Mouse (Mus musculus): ENCODE data around the gene Phf3.
A peak's percentile ranks its signal among the peaks of the same experiment; 100 is the strongest.
"Not testable (repeated sequence)": the region's sequence is repeated elsewhere in the genome, so short reads cannot be mapped to it uniquely, and the experiment has no call there.

The Phf3 gene

DNA sequence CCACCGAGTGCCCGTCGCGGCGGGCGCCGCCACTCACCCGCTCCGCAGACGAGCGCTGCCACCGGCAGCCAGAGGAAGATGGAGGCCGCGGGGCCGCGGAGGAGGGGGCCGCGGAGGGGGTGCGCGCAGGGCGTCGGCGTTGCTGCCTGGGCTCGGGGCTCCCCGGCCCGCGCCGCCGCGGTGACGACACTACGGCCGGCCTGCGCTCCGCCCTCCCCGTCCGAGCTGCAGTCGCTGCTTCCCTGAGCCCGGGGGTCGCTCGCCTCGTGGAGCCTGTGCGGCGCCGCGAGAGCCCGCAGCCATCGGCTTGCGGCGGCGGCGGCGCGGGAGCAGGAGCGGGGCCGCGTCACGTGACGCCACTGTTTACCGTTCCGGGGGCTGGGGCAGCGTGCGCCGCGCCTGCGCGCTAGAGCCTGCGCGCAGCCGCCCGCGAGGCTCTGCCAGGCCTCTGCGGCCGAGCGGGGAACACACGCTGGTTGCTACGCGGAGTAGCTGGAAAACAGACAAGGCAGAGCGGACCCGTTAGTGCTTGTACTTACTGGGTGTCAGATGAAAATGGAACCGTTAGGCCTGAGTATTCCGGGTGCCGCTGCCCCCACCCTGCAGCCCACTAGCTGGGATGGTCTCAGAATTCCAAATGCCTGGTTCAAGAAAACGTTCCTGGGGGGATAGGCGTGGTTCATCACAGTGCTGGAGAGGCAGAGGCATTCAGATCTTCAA is at the start of gene Phf3:
Phf3 (minus strand) TSS at position 381 of the 720 bp plus-strand sequence.
- DNase-seq (ENCODE audit: low read depth): peak; percentile 93

DNA sequence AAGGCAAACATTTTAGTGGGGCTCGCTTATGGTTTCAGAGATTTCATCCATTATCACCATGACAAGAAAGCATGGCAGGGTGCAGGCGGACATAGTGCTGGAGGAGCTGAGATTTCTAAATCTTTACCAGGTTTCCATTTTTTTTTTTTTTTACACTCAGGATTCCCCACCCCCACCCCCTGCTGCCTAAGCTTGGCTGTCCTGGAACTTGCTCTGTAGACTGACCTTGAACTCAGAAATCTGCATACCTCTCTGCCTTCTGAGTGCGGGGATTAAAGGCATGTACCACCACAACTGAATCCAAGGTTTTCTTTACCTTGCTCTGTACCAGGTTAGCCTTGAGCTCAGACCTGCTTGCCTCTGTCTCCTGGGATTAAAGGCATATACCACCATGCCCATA is 48.5 kb upstream of the Phf3 start:
- no peak for DNase-seq (ENCODE audit: low read depth)

- peak; percentile 29 for DNase-seq (ENCODE audit: low read depth)
Observed at GRCm38 (mm10) chr1:30921252-30921651, 47.5 kb upstream of the Phf3 start.

GRCm38 (mm10) chr1:30920620-30921177 is 47.0 kb upstream of the Phf3 start:
- DNase-seq (ENCODE audit: low read depth): peak; percentile 68

GRCm38 (mm10) chr1:30910172-30910571 is 36.5 kb upstream of the Phf3 start:
- no peak for DNase-seq (ENCODE audit: low read depth)

DNA sequence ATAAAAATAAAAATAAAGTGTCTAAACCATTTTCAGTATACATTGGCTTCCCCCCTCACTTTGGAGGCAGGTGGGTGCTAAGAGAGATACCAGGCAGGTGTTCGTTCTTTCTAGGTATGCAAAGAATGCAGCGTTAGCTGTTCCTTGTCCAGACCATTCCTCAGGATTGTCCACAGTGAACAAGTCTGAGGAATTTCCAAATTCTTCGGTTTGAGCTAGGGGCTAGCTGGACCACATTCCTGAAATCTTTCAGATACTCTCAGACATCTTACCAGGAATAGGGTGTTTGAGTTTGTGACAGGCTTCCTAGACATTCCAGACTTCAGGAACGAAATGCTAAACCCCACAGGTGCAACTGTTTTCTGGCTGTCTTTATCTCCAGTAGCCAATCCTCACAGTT is 35.1 kb upstream of the Phf3 start:
- DNase-seq (ENCODE audit: low read depth): no peak

GRCm38 (mm10) chr1:30903480-30904218 is 29.9 kb upstream of the Phf3 start:
- DNase-seq (ENCODE audit: low read depth): no peak

GRCm38 (mm10) chr1:30898691-30899090 is 25.0 kb upstream of the Phf3 start:
- DNase-seq (ENCODE audit: low read depth): no peak

DNA sequence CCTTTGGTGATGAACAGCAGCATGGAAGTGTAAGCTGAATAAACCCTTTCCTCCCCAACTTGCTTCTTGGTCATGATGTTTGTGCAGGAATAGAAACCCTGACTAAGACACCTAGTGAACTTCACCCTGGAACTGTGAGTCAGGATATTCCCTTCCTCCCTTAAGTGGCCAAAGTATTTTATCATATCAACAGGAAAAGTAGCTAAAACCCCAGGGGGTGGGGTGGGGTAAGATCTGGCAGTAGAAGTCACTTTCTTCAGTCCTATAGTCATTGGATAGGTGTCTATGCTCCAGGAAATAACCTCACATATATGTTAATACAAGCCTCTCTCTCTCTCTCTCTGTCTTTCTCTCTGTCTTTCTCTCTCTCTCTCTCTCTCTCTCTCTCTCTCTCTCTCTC is 21.6 kb upstream of the Phf3 start:
- DNase-seq (ENCODE audit: low read depth): not testable (repeated sequence)

DNA sequence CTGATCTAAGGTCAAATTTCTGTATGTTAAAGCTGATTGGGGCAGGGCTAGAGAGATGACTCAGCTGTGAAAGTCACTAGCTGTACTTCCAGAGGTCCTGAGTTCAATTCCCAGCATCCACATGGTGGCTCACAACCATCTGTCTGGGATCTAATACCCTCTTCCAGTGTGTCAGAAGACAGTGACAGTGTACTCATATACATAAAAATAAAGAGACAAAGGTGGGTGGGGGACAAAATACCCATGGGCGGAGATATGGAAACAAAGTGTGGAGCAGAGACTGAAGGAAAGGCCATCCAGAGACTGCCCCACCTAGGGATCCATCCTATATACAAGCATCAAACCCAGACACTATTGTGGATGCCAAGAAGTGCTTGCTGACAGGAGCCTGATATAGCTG is 10.1 kb upstream of the Phf3 start:
- not testable (repeated sequence) for DNase-seq (ENCODE audit: low read depth)

GRCm38 (mm10) chr1:30875746-30876145 is 2.0 kb upstream of the Phf3 start:
- no peak for DNase-seq (ENCODE audit: low read depth)

- DNase-seq (ENCODE audit: low read depth): peak; percentile 43
Observed at GRCm38 (mm10) chr1:30874261-30875131, 775 bp upstream of the Phf3 start.

DNA sequence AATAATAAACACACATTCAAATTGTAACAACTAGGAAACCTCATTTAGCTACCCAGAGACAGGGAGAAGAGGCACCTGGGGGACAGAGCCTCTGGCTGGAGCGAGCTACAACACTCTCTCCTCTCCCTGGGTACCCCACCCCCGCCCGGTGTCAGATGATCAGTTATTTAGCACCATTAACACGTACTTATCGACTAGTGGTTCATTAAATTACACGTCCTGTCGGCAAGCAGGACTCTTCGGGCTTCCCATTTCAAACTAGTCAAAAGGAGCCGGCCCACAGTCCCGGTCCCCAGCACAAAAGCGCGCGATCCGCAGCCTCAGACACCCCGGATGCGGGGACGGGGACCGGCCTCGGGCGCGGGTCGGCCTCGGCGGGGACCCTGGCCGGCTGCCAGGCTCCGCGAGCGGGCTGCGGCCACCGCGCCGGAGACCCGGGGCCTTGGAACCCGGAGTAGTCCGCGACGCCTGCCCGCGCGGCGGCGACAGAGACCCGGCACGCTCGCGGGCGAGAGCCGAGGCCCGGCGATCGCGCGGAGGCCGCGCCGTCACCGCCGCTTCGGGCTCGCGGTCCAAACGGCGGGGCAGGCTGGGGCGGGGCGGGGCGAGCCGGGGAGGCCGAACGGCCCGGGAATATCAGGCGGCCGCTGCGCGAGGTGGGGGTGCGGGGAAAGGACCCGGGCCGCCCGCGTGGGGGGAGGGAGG is 733 bp downstream of the Phf3 start:
- peak; percentile 77 for DNase-seq (ENCODE audit: low read depth)

DNA sequence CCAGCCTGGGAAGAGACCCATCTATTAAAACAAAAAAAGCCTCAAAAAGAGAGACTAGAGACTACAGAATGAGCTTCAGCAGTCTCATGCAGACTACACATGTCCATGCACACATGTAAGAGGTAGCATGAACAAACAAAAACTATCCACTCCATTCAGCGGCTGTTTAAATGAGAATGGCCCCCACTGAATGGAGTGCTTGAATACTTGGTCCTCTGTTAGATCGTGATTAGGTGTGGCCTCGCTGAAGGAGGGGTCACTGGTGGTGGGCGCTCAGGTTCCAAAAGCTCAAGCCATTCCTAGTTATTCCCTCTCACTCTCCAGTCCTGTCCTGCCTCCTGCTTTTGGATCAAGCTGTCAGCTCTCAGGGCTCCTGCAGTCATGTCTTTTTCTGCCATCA is 5.9 kb downstream of the Phf3 start:
- no peak for DNase-seq (ENCODE audit: low read depth)

GRCm38 (mm10) chr1:30852518-30852917 is 21.2 kb downstream of the Phf3 start:
- DNase-seq (ENCODE audit: low read depth): no peak

DNA sequence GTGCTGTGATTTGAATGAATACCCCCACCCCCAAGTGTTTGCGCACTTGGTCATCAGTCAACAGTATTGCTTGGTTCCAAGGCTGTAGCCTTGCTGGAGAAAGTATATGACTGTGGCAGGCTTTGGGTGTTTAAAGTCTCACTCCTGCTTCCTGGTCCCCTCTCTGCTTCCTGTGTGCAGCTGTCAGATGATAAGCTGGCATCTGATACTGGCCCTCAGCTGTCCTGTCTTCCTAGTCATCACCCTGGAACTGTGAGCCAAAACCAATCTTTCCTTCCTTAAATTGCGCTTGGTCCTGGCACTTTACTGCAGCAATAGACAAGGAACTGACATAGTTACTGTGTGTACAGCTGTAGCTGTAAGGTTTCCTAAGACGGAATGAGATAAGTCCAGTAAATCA is 21.8 kb downstream of the Phf3 start:
- no peak for DNase-seq (ENCODE audit: low read depth)

- no peak for DNase-seq (ENCODE audit: low read depth)
Observed at GRCm38 (mm10) chr1:30850906-30851305, 22.8 kb downstream of the Phf3 start.

- no peak for DNase-seq (ENCODE audit: low read depth)
Observed at GRCm38 (mm10) chr1:30849955-30850354, 23.8 kb downstream of the Phf3 start.

GRCm38 (mm10) chr1:30847706-30848105 is 26.0 kb downstream of the Phf3 start:
- no peak for DNase-seq (ENCODE audit: low read depth)

DNA sequence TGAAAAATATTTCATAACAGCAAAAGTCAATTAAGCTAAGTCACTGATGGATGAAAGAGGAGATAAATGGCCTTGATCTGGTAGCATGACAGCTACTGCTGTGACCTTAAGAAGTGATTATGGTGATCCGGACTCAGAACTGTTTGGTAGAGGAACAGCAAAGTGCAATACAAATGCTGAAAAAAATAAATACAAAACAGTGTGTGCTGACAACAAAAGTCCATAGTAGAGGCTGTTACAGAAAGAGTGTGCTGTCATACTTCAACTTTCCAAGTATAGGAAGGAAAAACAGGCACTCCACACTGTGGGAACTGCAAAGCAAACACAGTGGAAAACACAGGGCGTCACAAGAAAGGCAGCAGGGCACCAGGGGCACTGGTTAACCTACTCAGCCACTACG is 34.1 kb downstream of the Phf3 start:
- DNase-seq (ENCODE audit: low read depth): no peak

DNA sequence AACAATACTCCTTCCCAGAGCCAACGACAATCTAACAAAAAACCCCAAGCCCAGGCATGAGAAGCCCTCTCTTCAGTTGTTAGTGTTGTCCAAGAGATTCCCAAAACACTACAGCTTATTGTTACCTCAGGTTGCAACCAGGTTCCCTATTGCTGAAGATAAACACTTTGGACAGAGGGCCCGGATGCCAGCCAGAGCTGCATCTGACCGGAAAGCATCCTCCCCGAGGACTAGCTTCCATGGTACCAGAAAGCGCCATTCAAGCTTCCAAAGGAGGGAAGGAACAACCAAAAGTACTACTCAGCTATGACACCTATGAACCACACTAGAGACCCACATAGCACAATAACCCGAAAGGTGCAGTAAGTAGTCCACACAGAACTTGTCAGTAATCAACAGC is 38.2 kb downstream of the Phf3 start:
- DNase-seq (ENCODE audit: low read depth): no peak

DNA sequence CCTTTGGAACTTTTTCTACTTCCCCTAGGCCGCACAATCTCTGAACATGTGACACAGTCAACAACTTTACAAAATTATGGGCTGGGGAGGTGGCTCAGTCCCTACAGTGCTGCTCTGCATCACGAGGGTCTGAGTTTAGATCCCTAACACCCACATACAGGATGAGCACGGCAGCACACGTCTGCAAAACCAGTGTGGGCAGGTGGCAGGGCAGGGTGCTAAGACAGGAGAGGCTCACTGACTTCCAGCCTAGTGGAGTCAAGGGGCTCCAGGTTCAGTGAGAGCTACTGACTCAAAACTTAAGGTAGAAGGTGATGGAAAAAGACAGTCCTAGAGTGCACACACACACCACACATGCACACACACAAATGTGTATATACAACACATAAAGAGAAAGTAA is 40.9 kb downstream of the Phf3 start:
- no peak for DNase-seq (ENCODE audit: low read depth)

Measured in induced T-regulatory cell, adult 2 months (primary cell).